Mouse (Mus musculus) lung, postnatal 0 days (tissue): ENCODE results near the gene Dnajc19. TPM values are rescaled to one million over a fixed set of nuclear protein-coding genes. Genes with fewer than 3 reads are reported as not detected.

ENCODE experiments used
- ATAC-seq: fragments of 200-750 bp; cut with Nextera tagmentation; 2 replicates; pipeline ENCODE4 v1.8.0; 2017; ENCODE audit warnings: moderate library complexity
- DNase-seq: peaks from one replicate; pipeline ENCODE4 v3.0.0-alpha.2; 2016; ENCODE audit warnings: low spot score
- H3K27ac ChIP-seq: fragments of 300-500 bp; sonication (generic); 2 replicates; pipeline ENCODE4 v1.5.1; 2014; ENCODE audit warnings: antibody characterized with exemption, mild to moderate bottlenecking, low read length, mixed read lengths
- H3K27me3 ChIP-seq: fragments of 300-500 bp; sonication (generic); replicated peaks from 2 replicates; pipeline ENCODE4 v1.6.1; 2014; ENCODE audit warnings: low read length, mixed read lengths; ENCODE audit not compliant: insufficient read depth
- H3K36me3 ChIP-seq: fragments of 300-500 bp; sonication (generic); 2 replicates; pipeline ENCODE4 v1.6.1; 2014; ENCODE audit warnings: low read length, mixed read lengths; ENCODE audit not compliant: insufficient read depth
- H3K4me1 ChIP-seq: fragments of 300-500 bp; sonication (generic); 2 replicates; pipeline ENCODE4 v1.6.1; 2014; ENCODE audit warnings: antibody characterized with exemption, low read depth, low read length, mixed read lengths; ENCODE audit not compliant: insufficient read depth
- H3K4me2 ChIP-seq: fragments of 300-500 bp; sonication (generic); replicated peaks from 2 replicates; pipeline ENCODE4 v1.6.1; 2014; ENCODE audit warnings: low read depth, mild to moderate bottlenecking, low read length, moderate library complexity, mixed read lengths
- H3K4me3 ChIP-seq: fragments of 300-500 bp; sonication (generic); 2 replicates; pipeline ENCODE4 v1.5.1; 2014; ENCODE audit warnings: low read depth, low read length
- H3K9ac ChIP-seq: fragments of 300-500 bp; sonication (generic); replicated peaks from 2 replicates; pipeline ENCODE4 v1.6.1; 2014; ENCODE audit warnings: low read depth, mild to moderate bottlenecking
- H3K9me3 ChIP-seq: fragments of 300-500 bp; sonication (generic); 2 replicates; pipeline ENCODE4 v1.6.1; 2016; ENCODE audit warnings: low read length, mixed read lengths
- CTCF ChIP-seq: IDR thresholded peaks from 2 replicates; pipeline ENCODE4 v1.5.1; 2016; ENCODE audit warnings: antibody characterized with exemption, mild to moderate bottlenecking
- EP300 ChIP-seq: IDR thresholded peaks from 2 replicates; pipeline ENCODE4 v1.6.1; 2016; ENCODE audit warnings: antibody characterized with exemption, mild to moderate bottlenecking, control low read depth
- WGBS: fragments of 180-500 bp; shearing (Covaris S2); extraction: QIAGEN DNeasy Blood & Tissue Kit; methylation state at CpG from one replicate; pipeline ENCODE4 v1.1.7; 2014; 5-methylcytosine and 5-hydroxymethylcytosine counted together
- polyA plus RNA-seq: library from polyadenylated mRNA; unstranded; fragments of >200 nt; fragmentation: Nextera tagmentation; extraction: Ambion mirVana; gene quantifications from 2 replicates; pipeline ENCODE4 v1.2.1, GENCODE M21; 2015

The Dnajc19 gene
- polyA plus RNA-seq, 1 experiment from 2014 or later, result 117 TPM

GRCm38 (mm10) chr3:34111941-34112685 lies 31.0 kb upstream of the Dnajc19 start:
- ATAC-seq (no peak), DNase-seq (no peak)
- H3K9ac ChIP-seq, result no peak overlapping the region
- TF ChIP-seq EP300, result no peak
- TF ChIP-seq CTCF, result no peak
- whole genome bisulfite sequencing, result 65% methylated on average over 11 of the region's 11 CpGs
- H3K4me1 ChIP-seq, result no peaks in the 10 kb centered on the region
- H3K4me3 ChIP-seq, result no peak overlapping the region
- no peak overlapping the region for H3K27ac ChIP-seq
- H3K4me2 ChIP-seq, result no peak overlapping the region
- H3K27me3 ChIP-seq, result no peaks in the 10 kb centered on the region
- H3K9me3 ChIP-seq, result no peaks in the 10 kb centered on the region
- H3K36me3 ChIP-seq, result no peaks in the 10 kb centered on the region

- no peak for ATAC-seq
Measured at GRCm38 (mm10) chr3:34107631-34108030, 26.5 kb upstream of the Dnajc19 start.

GRCm38 (mm10) chr3:34106421-34106820 lies 25.3 kb upstream of the Dnajc19 start:
- ATAC-seq, result no peak

More at GRCm38 (mm10) chr3:34107631-34108030, 26.5 kb upstream of the Dnajc19 start:
- Histone ChIP-seq H3K4me2 (no peak overlapping the region), H3K27me3 (no peaks in the 10 kb centered on the region), H3K27ac (no peak overlapping the region), H3K4me1 (no peaks in the 10 kb centered on the region), H3K9me3 (no peaks in the 10 kb centered on the region), H3K9ac (no peak overlapping the region), H3K36me3 (no peaks in the 10 kb centered on the region), H3K4me3 (no peak overlapping the region)
- 51% methylated on average over 3 of the region's 3 CpGs for WGBS
- DNase-seq, result no peak
- TF ChIP-seq CTCF, result no peak
- no peak for TF ChIP-seq EP300

GRCm38 (mm10) chr3:34103902-34104672 lies 23.0 kb upstream of the Dnajc19 start:
- Histone ChIP-seq H3K4me1 (no peaks in the 10 kb centered on the region), H3K4me3 (no peak overlapping the region), H3K9me3 (no peaks in the 10 kb centered on the region), H3K27me3 (no peaks in the 10 kb centered on the region), H3K9ac (no peak overlapping the region), H3K36me3 (no peaks in the 10 kb centered on the region), H3K4me2 (no peak overlapping the region), H3K27ac (no peak overlapping the region)
- TF ChIP-seq CTCF (no peak), EP300 (no peak)
- ATAC-seq, result no peak
- no peak for DNase-seq
- 39% methylated on average over 7 of the region's 7 CpGs for WGBS

More at GRCm38 (mm10) chr3:34106421-34106820, 25.3 kb upstream of the Dnajc19 start:
- Histone ChIP-seq H3K27ac (no peak overlapping the region), H3K36me3 (no peaks in the 10 kb centered on the region), H3K9me3 (no peaks in the 10 kb centered on the region), H3K27me3 (no peaks in the 10 kb centered on the region), H3K4me1 (no peaks in the 10 kb centered on the region), H3K4me2 (no peak overlapping the region), H3K4me3 (no peak overlapping the region), H3K9ac (no peak overlapping the region)
- DNase-seq, result no peak
- TF ChIP-seq EP300, result no peak
- no peak for TF ChIP-seq CTCF
- WGBS, result 11% methylated on average over 9 of the region's 9 CpGs

- Histone ChIP-seq H3K27ac (no peak overlapping the region), H3K36me3 (no peaks in the 10 kb centered on the region), H3K27me3 (no peaks in the 10 kb centered on the region), H3K4me3 (no peak overlapping the region), H3K4me2 (no peak overlapping the region), H3K4me1 (no peaks in the 10 kb centered on the region), H3K9me3 (no peaks in the 10 kb centered on the region), H3K9ac (no peak overlapping the region)
- WGBS, result 81% methylated on average over 2 of the region's 2 CpGs
- ATAC-seq, result no peak
- DNase-seq, result no peak
- TF ChIP-seq CTCF, result no peak
- TF ChIP-seq EP300, result no peak
Measured at GRCm38 (mm10) chr3:34102891-34103290, 21.8 kb upstream of the Dnajc19 start.

GRCm38 (mm10) chr3:34083655-34084054 lies 2.5 kb upstream of the Dnajc19 start:
- Histone ChIP-seq H3K4me1 (peaks cover 4% of the 10 kb centered on the region; the same call in 1 of the 2 replicates), H3K9me3 (no peaks in the 10 kb centered on the region), H3K27me3 (no peaks in the 10 kb centered on the region), H3K36me3 (no peaks in the 10 kb centered on the region), H3K4me2 (no peak overlapping the region), H3K9ac (no peak overlapping the region), H3K27ac (no peak overlapping the region), H3K4me3 (no peak overlapping the region)
- DNase-seq (no peak), ATAC-seq (no peak)
- TF ChIP-seq CTCF (no peak), EP300 (no peak)
- WGBS, result 62% methylated on average over 5 of the region's 5 CpGs
